Mouse (Mus musculus) liver, postnatal 0 days (tissue): ENCODE data around the gene Abcc12. TPM values are rescaled to one million over a fixed set of nuclear protein-coding genes. Genes with fewer than 3 reads are reported as not detected.

Experiments used
- ATAC-seq: fragments of 200-750 bp; cut with Nextera tagmentation; 2 replicates; pipeline ENCODE4 v1.8.0; 2017; ENCODE audit warnings: mild to moderate bottlenecking, moderate library complexity
- DNase-seq: peaks from one replicate; pipeline ENCODE4 v3.0.0-alpha.2; 2016
- H3K27ac ChIP-seq: fragments of 300-500 bp; sonication (generic); 2 replicates; pipeline ENCODE4 v1.5.1; 2014; ENCODE audit warnings: antibody characterized with exemption, moderate library complexity, mild to moderate bottlenecking, low read depth
- H3K27me3 ChIP-seq: fragments of 300-500 bp; sonication (generic); 2 replicates; pipeline ENCODE4 v1.6.1; 2014; ENCODE audit warnings: low read length, control low read depth, mixed read lengths; ENCODE audit not compliant: insufficient read depth
- H3K36me3 ChIP-seq: fragments of 300-500 bp; sonication (generic); replicated peaks from 2 replicates; pipeline ENCODE4 v1.6.1; 2014; ENCODE audit warnings: mild to moderate bottlenecking, control low read depth, low read length, moderate library complexity, mixed read lengths; ENCODE audit not compliant: insufficient read depth
- H3K4me1 ChIP-seq: fragments of 300-500 bp; sonication (generic); 2 replicates; pipeline ENCODE4 v1.6.1; 2014; ENCODE audit warnings: antibody characterized with exemption, mild to moderate bottlenecking, control low read depth; ENCODE audit not compliant: insufficient read depth
- H3K4me2 ChIP-seq: fragments of 300-500 bp; sonication (generic); 2 replicates; pipeline ENCODE4 v1.6.1; 2014; ENCODE audit warnings: low read depth, mild to moderate bottlenecking, low read length, moderate library complexity, mixed read lengths
- H3K4me3 ChIP-seq: fragments of 300-500 bp; sonication (generic); 2 replicates; pipeline ENCODE4 v1.5.1; 2014; ENCODE audit warnings: low read depth, low read length
- H3K9ac ChIP-seq: fragments of 300-500 bp; sonication (generic); replicated peaks from 2 replicates; pipeline ENCODE4 v1.6.1; 2014; ENCODE audit warnings: mild to moderate bottlenecking, moderate library complexity
- H3K9me3 ChIP-seq: fragments of 300-500 bp; sonication (generic); 2 replicates; pipeline ENCODE4 v1.6.1; 2016; ENCODE audit warnings: mild to moderate bottlenecking, control low read depth, low read length, mixed read lengths
- CTCF ChIP-seq: sonication (generic); IDR thresholded peaks from 2 replicates; pipeline ENCODE4 v1.5.1; 2016; ENCODE audit warnings: antibody characterized with exemption, low read depth
- EP300 ChIP-seq: IDR thresholded peaks from 2 replicates; pipeline ENCODE4 v1.6.1; 2016; ENCODE audit warnings: antibody characterized with exemption, low read depth, mild to moderate bottlenecking
- WGBS: fragments of 180-500 bp; shearing (Covaris S2); extraction: QIAGEN DNeasy Blood & Tissue Kit; methylation state at CpG from one replicate; pipeline ENCODE4 v1.1.7; 2014; ENCODE audit not compliant: insufficient replicate concordance; 5-methylcytosine and 5-hydroxymethylcytosine counted together
- polyA plus RNA-seq: library from polyadenylated mRNA; unstranded; fragments of >200 nt; fragmentation: Nextera tagmentation; extraction: Ambion mirVana; gene quantifications from 2 replicates; pipeline ENCODE4 v1.2.1, GENCODE M21; 2015

The Abcc12 gene
- polyA plus RNA-seq, 1 experiment from 2014 or later = not detected

GRCm38 (mm10) chr8:86453697-86454480 lies 126.6 kb downstream of the Abcc12 start:
- no peak overlapping the region for H3K27ac ChIP-seq
- WGBS = 71% methylated on average over 11 of the region's 11 CpGs
- no peaks in the 10 kb centered on the region for H3K9me3 ChIP-seq
- no peak overlapping the region for H3K4me2 ChIP-seq
- H3K4me3 ChIP-seq = no peak overlapping the region
- no peak for ATAC-seq
- no peaks in the 10 kb centered on the region for H3K4me1 ChIP-seq
- DNase-seq = no peak
- H3K36me3 ChIP-seq = no peaks in the 10 kb centered on the region
- H3K27me3 ChIP-seq = no peaks in the 10 kb centered on the region
- H3K9ac ChIP-seq = no peak overlapping the region
- TF ChIP-seq CTCF = no peak

GRCm38 (mm10) chr8:86449870-86450515 lies 130.5 kb downstream of the Abcc12 start:
- Histone ChIP-seq H3K9me3 (no peaks in the 10 kb centered on the region), H3K27me3 (no peaks in the 10 kb centered on the region), H3K4me3 (no peak overlapping the region), H3K27ac (no peak overlapping the region), H3K9ac (no peak overlapping the region), H3K4me1 (no peaks in the 10 kb centered on the region), H3K36me3 (no peaks in the 10 kb centered on the region), H3K4me2 (no peak overlapping the region)
- ATAC-seq (no peak), DNase-seq (no peak)
- TF ChIP-seq EP300 (no peak), CTCF (no peak)
- WGBS = 83% methylated on average over 4 of the region's 4 CpGs

GRCm38 (mm10) chr8:86445516-86445915 lies 135.0 kb downstream of the Abcc12 start:
- DNase-seq = no peak
- 71% methylated on average over 4 of the region's 4 CpGs for WGBS
- no peak overlapping the region for H3K4me2 ChIP-seq

GRCm38 (mm10) chr8:86443744-86444143 lies 136.7 kb downstream of the Abcc12 start:
- TF ChIP-seq EP300 (no peak), CTCF (no peak)
- no peak for ATAC-seq
- H3K36me3 ChIP-seq = no peaks in the 10 kb centered on the region
- DNase-seq = no peak
- no peak overlapping the region for H3K9ac ChIP-seq
- WGBS = 87% methylated on average over 2 of the region's 2 CpGs
- no peak overlapping the region for H3K27ac ChIP-seq
- no peaks in the 10 kb centered on the region for H3K27me3 ChIP-seq
- H3K4me3 ChIP-seq = no peak overlapping the region
- no peaks in the 10 kb centered on the region for H3K9me3 ChIP-seq
- no peak overlapping the region for H3K4me2 ChIP-seq
- H3K4me1 ChIP-seq = no peaks in the 10 kb centered on the region

More at GRCm38 (mm10) chr8:86445516-86445915, 135.0 kb downstream of the Abcc12 start:
- Histone ChIP-seq H3K4me1 (no peaks in the 10 kb centered on the region), H3K27ac (no peak overlapping the region), H3K9me3 (no peaks in the 10 kb centered on the region), H3K27me3 (no peaks in the 10 kb centered on the region), H3K9ac (no peak overlapping the region), H3K36me3 (no peaks in the 10 kb centered on the region), H3K4me3 (no peak overlapping the region)
- TF ChIP-seq EP300 (no peak), CTCF (no peak)
- no peak for ATAC-seq

GRCm38 (mm10) chr8:86438983-86439299 lies 141.5 kb downstream of the Abcc12 start:
- H3K4me2 ChIP-seq = no peak overlapping the region
- TF ChIP-seq EP300 = no peak
- no peak for TF ChIP-seq CTCF
- no peak overlapping the region for H3K4me3 ChIP-seq
- no peak overlapping the region for H3K9ac ChIP-seq
- no peaks in the 10 kb centered on the region for H3K9me3 ChIP-seq
- no peak overlapping the region for H3K27ac ChIP-seq
- no peak for DNase-seq
- no peaks in the 10 kb centered on the region for H3K36me3 ChIP-seq
- ATAC-seq = no peak
- 64% methylated on average over 3 of the region's 3 CpGs for WGBS
- no peaks in the 10 kb centered on the region for H3K4me1 ChIP-seq
- no peaks in the 10 kb centered on the region for H3K27me3 ChIP-seq

GRCm38 (mm10) chr8:86438133-86438982 lies 142.1 kb downstream of the Abcc12 start:
- Histone ChIP-seq H3K4me2 (no peak overlapping the region), H3K9ac (no peak overlapping the region), H3K27me3 (no peaks in the 10 kb centered on the region), H3K36me3 (no peaks in the 10 kb centered on the region), H3K27ac (no peak overlapping the region), H3K9me3 (no peaks in the 10 kb centered on the region), H3K4me1 (no peaks in the 10 kb centered on the region), H3K4me3 (no peak overlapping the region)
- no peak for TF ChIP-seq CTCF
- TF ChIP-seq EP300 = no peak
- ATAC-seq = no peak
- WGBS = 68% methylated on average over 5 of the region's 5 CpGs
- DNase-seq = no peak
